Mouse (Mus musculus) bone marrow, adult 2 months (tissue): ENCODE results near the gene Gm13420.

Source experiments
- CTCF ChIP-seq: fragments of 200-500 bp; IDR thresholded peaks from 2 replicates; pipeline ENCODE4 v1.5.1; 2011; ENCODE audit warnings: low read length, control low read depth; ENCODE audit not compliant: control insufficient read depth, insufficient read depth
- POLR2A ChIP-seq: fragments of 200-500 bp; IDR thresholded peaks from 2 replicates; pipeline ENCODE4 v1.6.1; 2011; ENCODE audit warnings: low read depth, mild to moderate bottlenecking, control low read depth, low read length, borderline replicate concordance; ENCODE audit not compliant: control insufficient read depth

GRCm38 (mm10) chr2:29735708-29736107, 15.8 kb downstream of the Gm13420 start:
- no peak for TF ChIP-seq CTCF
- TF ChIP-seq POLR2A: no peak
